Mouse (Mus musculus): ENCODE measurements around the gene Mvd.

- TF ChIP-seq CTCF (IDR thresholded peaks at IDR 0.05; ENCODE audit: extremely low read depth, insufficient read length, insufficient replicate concordance, low read depth, low read length) = no peak
- no peak for TF ChIP-seq POLR2A (IDR thresholded peaks at IDR 0.05; ENCODE audit: low read depth, low read length)
Measured at GRCm38 (mm10) chr8:122423217-122423616, 20.0 kb downstream of the Mvd start.

Measured in small intestine, adult 2 months (tissue).